Mouse (Mus musculus): ENCODE measurements around the gene Cep78.

Cep78 gene

GRCm38 (mm10) chr19:15984449-15985171 lies at the start of gene Cep78:
Cep78 (minus strand) TSS chr19:15984989.
- peak; percentile 94 to 95 for DNase-seq (ENCODE audit: low spot score in 2 of 2)

GRCm38 (mm10) chr19:16031276-16031675 lies 46.5 kb upstream of the Cep78 start:
- DNase-seq (ENCODE audit: low spot score in 2 of 2) = no peak

GRCm38 (mm10) chr19:16029253-16029771 lies 44.5 kb upstream of the Cep78 start:
- DNase-seq (ENCODE audit: low spot score in 2 of 2) = peak in 1 of 2 experiments; percentile 37

- DNase-seq (ENCODE audit: low spot score in 2 of 2) = no peak
Observed at GRCm38 (mm10) chr19:16028746-16029252, 44.0 kb upstream of the Cep78 start.

- DNase-seq (ENCODE audit: low spot score in 2 of 2) = no peak
Observed at GRCm38 (mm10) chr19:16027876-16028670, 43.3 kb upstream of the Cep78 start.

GRCm38 (mm10) chr19:16026276-16026675 lies 41.5 kb upstream of the Cep78 start:
- DNase-seq (ENCODE audit: low spot score in 2 of 2) = no peak

- no peak for DNase-seq (ENCODE audit: low spot score in 2 of 2)
Observed at GRCm38 (mm10) chr19:16022178-16022577, 37.4 kb upstream of the Cep78 start.

DNA sequence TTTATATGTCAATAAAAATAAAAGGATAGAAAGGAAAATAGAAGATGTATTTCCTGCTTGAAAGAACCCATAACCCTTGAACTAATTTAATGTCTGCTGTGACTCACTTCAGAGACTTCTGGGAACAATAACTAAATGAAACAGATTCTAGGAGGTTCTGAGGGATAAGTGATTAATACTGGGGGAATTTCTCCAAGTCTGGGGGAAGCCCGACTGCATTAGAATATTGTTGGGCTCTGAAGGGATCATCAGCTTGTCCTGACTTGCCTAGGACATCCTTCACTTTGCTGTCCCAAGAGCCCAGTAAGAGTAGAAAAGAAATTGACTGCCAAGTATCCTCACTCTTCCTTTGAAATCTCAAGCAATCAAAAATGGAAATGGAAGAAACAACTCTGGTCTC lies 31.4 kb upstream of the Cep78 start:
- no peak for DNase-seq (ENCODE audit: low spot score in 2 of 2)

- DNase-seq (ENCODE audit: low spot score in 2 of 2) = peak in 1 of 2 experiments; percentile 45
Observed at GRCm38 (mm10) chr19:16015191-16015968, 30.6 kb upstream of the Cep78 start.

DNA sequence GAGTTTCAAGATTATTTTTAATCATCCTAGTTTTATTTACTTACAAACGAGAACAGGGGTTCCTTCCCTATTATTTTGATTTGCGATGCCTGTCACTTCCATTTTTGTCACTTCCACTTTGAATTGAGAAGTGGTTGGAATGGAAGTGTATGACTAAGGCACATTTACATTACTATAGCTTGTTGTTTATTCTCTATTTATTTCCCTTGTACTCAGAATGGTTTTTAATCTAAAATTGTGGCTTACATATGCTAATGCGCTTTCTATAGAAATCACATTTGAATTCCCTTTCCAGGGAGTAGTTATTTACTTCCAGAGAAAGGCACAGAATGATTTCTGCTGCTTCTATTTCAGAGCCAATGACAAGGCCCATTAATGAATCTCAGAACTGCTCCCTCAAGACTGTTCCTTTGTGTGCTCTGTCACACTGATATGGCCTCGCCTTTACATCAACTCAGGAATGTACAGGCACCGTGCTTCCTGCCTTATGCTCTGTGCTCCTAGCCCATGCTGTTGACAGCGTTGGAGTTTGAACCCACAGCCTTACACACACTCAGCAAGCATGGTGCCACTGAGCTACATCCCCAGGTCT lies 25.1 kb upstream of the Cep78 start:
- no peak for DNase-seq (ENCODE audit: low spot score in 2 of 2)

- no peak for DNase-seq (ENCODE audit: low spot score in 2 of 2)
Observed at GRCm38 (mm10) chr19:16009111-16009510, 24.3 kb upstream of the Cep78 start.

- peak; percentile 44 to 68 for DNase-seq (ENCODE audit: low spot score in 2 of 2)
Observed at GRCm38 (mm10) chr19:16007131-16007530, 22.3 kb upstream of the Cep78 start.

- DNase-seq (ENCODE audit: low spot score in 2 of 2) = peak; percentile 78 to 84
Observed at GRCm38 (mm10) chr19:15998157-15998556, 13.4 kb upstream of the Cep78 start.

DNA sequence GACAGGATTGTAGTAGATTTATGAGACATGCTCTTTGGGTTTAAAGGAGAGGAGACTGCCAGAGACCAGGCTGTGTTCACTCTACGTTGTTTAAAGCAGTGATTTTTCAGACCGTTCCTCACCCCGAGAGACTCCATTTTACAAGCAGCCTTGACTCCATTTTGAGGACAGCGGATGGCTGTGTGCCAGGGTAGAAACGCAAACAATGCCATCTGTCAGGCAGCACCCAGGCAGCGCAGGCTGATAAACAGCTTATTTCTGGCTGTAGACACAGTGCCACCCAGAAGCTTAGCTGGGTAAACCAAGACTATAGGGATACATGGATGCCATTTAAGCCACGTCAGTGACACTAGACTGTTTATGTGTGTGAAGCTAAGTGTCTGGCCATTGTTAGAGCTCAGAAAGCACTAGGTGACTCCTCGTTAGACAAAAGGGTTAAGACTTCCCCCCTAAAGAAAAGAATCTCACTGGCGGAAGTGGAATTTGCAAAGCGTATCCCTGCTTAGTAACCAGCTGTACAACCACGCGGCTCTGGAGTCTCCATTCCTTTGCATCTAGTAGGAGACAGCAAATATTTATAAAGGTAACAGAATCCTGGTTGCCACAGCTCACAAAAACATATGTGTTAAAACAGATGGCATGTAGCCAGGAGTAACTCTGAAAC lies 12.2 kb upstream of the Cep78 start:
- peak; percentile 88 to 89 for DNase-seq (ENCODE audit: low spot score in 2 of 2)

DNA sequence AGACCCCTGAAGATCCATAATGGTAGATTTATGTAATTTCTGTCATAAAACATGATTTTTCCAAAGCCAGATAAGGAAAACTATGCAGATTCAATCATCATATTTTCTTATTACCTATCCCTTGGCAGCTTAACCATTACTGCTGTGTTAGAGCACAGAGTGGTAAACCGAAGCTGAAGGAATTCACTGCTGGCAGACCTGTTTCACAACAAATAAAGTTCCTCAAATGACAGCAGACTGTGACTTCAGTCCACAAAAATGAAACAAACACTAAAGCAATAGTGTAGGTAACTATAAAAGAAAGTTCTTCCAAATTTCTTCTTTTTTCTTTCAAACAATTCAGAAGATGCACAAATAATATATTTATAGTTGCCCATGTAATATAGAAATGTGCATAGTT lies 5.3 kb upstream of the Cep78 start:
- DNase-seq (ENCODE audit: low spot score in 2 of 2) = no peak

- DNase-seq (ENCODE audit: low spot score in 2 of 2) = no peak
Observed at GRCm38 (mm10) chr19:15985172-15985713, 454 bp upstream of the Cep78 start.

DNA sequence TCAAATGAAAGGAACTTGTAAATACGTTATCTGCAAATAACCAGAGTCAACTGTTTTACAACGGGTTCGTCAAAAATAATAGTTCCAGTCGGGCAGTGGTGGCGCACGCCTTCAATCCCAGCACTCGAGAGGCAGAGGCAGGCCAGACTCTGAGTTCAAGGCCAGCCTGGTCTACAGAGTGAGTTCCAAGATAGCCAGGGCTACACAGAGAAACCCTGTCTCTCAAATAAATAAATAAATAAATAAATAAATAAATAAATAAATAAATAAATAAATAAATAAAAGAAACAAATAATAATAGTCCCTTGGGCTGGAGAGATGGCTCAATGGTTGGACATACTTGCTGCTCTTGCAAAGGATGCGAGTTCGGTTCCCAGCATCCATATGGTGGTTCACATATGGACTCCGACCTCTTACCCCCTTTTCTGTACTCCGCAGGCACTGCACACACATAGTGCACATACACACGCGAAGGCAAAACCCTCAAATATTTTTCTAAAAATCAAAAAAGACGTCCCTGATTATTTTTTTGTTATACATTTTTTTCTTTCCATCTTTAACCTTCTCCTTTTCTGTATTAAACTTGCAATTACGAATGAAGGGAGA lies 947 bp downstream of the Cep78 start:
- no peak for DNase-seq (ENCODE audit: low spot score in 2 of 2)

DNA sequence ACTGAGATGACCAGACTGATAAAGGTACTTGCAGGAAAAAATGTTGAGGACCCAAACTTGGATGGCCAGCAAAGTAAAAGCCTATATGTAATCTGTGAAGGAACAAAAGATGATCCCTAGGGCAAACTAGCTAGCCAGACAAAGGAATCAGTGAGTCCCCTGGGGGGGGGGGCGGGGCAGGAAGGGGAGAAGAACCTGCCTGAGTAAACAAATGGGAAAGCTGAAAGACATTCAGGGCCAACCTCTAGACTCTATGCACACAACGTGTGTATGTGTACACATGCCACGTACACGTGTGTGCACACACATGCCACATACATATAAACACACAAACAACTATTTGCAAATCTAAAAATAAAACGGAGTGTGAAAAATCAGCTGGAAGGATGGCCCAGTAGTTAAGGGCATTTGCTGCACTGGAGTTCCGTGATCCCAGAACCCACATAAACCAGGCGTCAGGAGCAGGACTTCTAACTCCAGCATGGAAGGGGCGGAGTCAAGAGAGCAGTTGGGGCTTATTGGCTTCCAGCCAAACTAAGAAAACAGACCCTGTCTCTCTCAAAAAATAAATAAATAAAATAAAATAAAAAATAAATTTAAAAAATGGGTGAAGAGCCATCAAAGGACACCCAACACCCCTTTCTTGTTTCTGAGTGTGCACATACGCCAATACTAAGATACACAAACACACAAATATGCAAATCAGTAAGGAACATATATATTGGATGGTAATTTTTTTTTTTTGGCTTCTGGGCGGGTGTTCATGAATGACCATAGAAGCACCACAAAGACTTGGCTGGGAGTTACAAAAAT lies 1.7 kb downstream of the Cep78 start:
- no peak for DNase-seq (ENCODE audit: low spot score in 2 of 2)

DNA sequence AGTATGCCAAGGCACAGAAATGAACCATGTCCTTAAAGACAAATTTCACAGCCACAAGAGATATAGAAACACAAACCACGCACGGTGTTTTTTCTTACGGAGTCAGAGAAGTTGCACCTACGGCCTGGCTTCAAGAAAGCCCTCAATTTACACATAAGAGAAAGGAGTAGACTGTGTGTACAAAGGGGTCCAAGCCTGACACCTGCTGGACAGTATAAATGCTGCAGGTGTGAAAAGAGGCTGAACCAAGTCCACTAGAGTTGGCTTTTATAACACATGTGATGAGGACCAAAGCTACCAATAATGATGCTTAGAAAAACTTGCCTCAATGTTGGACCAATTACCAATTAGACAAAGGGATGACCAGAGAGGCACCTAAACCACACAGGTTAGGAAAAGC lies 2.9 kb downstream of the Cep78 start:
- peak; percentile 64 for DNase-seq (ENCODE audit: low spot score in 2 of 2)
